Mouse (Mus musculus) WW6 (cell line): ENCODE data around the gene Acot1.
"Not testable (repeated sequence)": the region's sequence is repeated elsewhere in the genome, so short reads cannot be mapped to it uniquely, and the experiment has no call there.

Experiments used
- DNase-seq: peaks from one replicate; pipeline ENCODE4 v3.0.0-alpha.2; 2013; ENCODE audit warnings: low read depth, low spot score

The Acot1 gene

DNA sequence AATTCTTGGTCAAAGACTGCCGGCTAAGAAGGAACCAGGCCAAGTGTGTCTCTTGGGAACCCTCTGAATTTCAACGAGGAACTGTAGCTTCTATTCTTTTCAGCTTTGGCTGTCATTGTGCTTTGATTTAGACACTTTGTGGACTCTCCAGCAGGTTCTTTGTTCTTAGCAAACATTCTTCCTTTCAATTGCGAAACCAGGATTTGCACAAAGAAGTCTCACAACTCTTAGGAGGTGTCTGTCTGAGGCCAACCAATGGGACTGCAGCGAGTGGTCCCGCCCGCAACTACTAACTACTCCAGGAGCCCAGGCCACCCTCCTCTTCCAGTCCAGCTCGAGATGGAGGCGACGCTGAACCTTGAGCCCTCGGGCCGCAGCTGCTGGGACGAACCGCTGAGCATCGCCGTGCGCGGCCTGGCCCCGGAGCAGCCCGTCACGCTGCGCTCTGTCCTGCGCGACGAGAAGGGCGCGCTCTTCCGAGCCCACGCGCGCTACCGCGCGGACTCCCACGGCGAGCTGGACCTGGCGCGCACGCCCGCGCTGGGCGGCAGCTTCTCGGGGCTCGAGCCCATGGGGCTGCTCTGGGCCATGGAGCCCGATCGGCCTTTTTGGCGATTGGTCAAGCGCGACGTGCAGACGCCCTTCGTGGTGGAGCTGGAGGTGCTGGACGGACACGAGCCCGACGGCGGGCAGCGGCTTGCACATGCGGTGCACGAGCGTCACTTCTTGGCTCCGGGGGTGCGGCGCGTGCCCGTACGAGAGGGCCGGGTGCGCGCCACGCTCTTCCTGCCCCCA is at the start of gene Acot1:
TSS of gene Acot1 (plus strand) at position 320 of the 795 bp plus-strand sequence.
- not testable (repeated sequence) for DNase-seq

DNA sequence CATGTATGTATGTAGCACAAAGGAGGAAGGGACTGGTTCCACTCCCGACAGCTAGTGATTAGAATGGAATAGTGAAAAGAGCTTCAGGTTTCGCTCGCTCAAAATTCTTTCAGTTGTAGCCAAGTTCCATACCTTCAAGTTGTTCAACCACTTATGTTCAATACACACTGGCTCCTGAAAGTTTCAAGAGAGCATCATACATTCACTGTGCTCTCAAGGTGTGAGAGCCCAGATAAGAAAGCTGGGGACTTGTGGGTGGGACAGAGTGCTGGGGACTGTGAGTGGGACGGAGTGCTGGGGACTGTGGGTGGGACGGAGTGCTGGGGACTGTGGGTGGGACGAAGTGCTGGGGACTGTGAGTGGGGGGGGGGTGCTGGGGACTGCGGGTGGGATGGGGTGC is 44.1 kb upstream of the Acot1 start:
- DNase-seq = no peak

DNA sequence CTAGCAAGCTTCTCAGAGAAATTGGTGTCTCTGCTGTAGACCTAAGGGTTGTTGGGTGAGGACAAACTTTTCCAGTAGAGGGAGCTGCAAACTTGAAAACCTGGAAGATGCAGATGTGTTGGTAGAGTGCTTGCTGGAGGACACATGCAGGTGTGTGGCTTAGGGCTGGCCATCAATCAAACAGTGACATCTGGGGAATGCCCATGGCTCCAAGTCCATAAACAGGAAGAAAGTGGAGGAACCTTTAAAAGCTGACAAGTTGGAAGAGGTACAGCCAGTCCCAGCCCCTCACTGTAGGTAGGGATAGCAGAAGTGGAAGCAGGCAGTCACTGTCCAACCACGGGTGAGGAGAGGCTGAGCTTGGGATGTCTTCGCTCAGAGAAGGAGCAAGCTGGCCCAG is 37.2 kb upstream of the Acot1 start:
- no peak for DNase-seq

DNA sequence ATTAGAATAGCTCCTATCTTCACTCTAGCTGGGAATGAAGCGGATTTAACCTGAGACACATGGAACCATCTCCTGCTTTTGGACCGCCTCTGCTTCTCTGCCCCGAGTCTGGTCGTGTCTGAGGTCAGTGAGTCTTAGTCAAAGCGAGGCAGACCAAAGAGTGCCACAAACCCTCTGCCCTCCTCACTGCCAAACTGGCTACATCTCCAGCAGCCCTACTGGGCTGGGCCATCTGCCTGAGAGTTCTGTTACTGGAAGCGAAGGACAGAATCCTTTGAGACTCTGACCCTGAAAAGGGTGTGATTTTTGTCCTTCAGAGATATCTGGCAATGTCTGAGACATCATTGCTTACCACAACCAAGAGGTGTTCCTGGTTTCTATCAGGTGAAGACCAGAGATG is 30.4 kb upstream of the Acot1 start:
- DNase-seq = no peak

DNA sequence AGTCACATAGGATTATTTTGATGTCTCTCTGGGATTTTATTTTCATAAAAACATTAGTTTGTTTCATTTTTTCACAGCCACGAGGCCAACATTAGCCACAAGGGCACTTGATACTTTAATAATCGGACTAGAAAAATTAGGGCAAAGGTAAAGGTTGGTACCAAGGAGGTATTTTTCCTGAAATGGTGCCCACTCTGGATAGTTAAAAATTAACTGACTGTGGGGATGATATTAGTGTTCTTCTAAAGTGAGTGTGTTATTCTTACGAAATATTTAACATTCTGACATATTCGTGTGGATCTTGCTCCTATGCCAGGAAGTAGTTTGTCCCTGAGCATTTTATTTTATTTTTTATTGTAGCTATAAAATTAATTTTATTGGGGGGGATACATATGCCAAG is 27.7 kb upstream of the Acot1 start:
- no peak for DNase-seq

DNA sequence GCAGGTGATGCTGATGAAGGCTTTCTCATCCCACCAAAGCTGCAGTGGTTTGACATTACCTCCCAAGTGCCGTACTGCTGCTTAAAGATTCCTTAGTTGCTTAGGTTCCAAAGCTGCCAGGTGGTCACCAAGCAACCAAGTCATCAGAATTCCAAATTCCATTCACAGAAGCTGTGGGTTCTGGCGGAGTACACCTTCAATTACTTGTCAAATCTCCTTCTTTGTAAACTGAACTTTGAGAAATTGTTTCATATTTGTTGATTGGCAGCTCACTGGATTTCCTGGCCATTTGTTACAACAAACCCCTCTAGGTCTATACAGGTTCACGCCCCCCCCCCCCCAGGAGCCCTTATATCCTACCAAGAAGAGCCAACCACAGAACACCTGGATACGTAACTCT is 24.5 kb upstream of the Acot1 start, which contains the start of gene Heatr4:
TSS of gene Heatr4 (minus strand) at position 101 of the 400 bp plus-strand sequence.
- DNase-seq = no peak

DNA sequence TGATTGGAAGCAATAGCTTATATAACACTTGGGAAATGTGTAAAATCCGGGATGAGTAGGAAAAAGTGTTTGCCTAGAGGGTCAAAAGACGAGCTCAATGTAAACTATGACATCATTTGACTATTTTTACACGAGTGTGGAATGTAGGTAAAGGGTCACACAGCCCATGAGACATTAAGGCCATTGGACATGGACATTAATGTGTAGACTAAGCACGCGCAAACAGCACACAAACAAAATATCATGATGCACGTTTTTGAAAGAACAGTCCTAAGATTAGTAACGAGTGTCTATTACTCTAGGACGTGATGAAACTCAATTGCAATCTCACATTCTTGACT is 22.1 kb upstream of the Acot1 start:
- DNase-seq = no peak

DNA sequence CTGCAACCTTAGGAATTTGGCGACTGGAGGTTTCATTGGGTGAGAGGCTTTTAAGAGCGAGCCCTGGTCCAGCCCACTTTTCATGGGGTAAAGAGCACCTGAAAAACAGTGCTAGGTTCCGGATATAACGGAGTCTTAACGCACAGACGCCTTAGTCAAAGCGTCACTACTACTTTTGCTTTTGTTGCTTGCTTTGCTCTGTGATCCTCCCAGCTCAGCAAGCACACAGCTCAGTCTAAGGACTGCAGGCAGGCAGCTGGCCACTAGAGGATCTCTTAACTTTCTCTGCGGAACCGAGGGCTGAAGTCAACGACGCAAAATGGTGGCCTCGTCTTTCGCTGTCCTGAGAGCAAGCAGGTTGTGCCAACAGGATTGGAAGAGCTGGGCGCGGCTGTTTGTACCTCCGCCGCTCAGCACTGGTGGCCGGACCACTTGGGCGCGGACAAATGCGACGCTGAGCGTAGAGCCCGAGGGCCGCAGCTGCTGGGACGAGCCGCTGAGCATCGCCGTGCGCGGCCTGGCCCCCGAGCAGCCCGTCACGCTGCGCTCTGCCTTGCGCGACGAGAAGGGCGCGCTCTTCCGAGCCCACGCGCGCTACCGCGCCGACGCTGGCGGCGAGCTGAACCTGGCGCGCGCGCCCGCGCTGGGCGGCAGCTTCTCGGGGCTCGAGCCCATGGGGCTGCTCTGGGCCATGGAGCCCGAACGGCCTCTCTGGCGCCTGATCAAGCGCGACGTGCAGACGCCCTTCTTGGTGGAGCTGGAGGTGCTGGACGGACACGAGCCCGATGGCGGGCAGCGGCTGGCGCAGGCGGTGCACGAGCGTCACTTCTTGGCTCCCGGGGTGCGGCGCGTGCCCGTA is 21.5 kb upstream of the Acot1 start, which contains the start of gene Acot2:
TSS of gene Acot2 (plus strand) at position 279 of the 859 bp plus-strand sequence.
- peak; percentile 58 for DNase-seq

DNA sequence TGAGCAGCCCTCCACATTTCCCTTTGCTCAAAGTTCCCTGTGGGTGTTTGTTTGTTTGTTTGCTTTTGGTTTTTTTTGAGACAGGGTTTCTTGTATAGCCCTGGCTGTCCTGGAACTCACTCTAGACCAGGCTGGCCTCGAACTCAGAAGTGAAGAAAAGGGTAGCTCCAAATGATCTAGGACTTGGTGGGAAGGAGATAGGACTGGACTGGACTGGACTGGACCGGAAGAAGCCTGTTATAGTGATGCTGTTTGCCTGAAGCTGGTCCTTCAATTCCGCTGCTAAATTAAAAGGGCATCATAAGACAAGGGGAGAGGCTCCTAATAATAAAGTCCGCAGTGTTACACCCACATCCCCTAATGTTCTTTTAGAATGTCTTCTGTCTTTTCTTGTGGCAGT is 20.8 kb upstream of the Acot1 start:
- DNase-seq = no peak

DNA sequence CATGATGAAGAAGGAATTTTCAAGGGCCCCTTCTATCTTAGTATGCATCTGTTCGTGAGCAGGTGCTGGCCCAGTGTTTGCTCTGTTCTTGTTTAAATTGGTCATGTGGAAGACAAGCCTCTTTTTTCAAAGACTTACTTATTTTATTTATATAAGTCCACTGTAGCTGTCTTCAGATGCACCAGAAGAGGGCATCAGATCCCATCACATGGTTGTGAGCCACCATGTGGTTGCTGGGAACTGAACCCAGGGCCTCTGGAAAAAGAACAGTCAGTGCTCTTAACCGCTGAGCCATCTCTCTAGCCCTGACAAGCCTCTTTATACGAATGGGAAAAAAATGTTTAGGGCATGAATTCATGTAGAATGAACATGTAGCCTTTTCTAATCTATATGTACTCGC is 19.9 kb upstream of the Acot1 start:
- DNase-seq = no peak

DNA sequence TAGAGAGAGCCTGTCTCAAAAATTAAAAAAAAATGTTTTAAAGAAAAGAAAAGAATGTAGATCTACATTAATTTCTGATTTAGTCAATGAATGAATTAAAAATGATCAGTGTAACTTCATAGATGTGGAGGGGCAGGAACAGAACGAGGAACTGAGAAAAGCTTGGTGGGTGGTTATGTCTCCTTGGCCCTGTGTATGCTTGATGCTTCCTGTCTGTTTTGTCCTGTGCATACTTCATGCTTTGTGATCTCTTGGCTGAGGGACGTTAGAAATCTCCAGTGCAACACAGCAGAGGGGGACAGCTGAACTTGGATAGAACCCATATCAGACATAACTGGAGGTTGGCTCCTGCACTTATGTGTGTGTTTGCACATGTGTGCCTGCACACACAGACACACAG is 12.1 kb upstream of the Acot1 start:
- no peak for DNase-seq

DNA sequence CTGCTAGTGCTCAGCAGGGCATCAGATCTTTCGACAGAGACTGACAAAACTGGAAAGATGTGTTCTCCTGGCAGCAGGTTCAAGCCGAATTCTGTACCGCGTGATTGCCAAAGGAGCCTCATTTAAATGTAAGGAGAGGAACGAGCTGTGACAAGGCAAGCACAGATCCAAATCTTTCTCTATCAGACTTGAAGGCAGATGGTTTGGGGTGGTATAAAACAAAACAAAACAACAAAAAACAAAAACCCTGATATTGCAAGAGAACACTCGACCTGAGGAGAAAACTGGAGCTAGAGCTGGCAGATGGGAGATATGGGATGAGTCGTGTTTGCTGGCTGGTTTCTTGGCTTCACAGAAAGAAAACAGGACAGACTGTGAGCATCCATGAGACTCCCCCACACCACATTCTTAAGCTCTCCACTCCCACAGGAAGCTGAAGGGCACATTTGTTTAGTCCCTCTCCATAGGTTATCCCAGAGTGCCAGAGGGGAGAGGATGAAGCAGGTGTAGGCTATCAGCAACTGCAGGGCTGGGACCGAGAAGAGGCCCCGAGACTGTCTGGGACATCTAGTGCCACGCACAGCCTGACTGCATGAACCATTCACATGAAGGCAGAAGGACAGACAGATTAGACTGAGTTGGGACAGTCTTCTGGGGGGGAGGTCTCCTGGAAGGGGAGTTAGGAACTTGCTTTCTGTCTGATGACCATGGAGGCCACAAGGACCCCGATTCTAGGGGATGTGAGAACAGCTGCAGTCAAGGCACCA is 10.8 kb upstream of the Acot1 start:
- DNase-seq = no peak

DNA sequence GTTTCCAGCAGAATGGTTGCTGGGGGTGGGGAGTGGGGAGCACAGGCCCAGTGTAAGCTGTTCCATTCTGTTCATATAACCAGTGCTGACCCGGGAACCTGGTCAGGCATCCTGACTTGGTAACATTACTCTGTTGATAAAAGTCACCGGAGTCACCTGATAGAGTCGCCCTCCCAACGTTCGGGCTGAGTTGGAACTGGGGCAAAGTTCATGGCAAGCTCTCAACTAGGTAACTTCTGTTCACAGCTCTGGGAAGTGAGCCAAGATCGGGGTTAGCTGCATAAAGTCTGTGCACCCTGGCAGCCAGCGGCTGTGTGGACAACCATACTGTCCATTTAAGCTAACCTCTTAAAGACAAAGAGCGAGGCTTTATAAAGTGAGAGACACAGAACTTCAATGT is 10.1 kb upstream of the Acot1 start:
- DNase-seq = not testable (repeated sequence)

DNA sequence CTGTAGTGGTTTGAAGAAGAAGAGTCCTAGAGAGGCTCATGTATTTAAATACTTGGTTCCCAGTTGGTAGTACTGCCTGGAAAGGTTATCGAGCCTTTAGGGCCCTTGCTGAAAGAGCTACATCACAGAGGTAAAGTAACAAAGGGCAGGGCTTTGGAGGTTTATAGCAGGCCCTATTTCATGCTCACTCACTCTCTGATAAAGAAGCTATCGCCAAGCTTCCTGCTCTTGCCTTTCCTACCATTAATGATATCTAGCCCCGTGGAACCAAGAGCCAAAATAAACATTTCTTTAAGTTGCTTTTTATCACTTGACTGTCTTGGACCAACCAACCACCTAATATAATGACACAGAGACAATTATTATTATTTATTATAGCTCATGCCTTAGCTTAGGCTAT is 8.9 kb upstream of the Acot1 start:
- DNase-seq = no peak

DNA sequence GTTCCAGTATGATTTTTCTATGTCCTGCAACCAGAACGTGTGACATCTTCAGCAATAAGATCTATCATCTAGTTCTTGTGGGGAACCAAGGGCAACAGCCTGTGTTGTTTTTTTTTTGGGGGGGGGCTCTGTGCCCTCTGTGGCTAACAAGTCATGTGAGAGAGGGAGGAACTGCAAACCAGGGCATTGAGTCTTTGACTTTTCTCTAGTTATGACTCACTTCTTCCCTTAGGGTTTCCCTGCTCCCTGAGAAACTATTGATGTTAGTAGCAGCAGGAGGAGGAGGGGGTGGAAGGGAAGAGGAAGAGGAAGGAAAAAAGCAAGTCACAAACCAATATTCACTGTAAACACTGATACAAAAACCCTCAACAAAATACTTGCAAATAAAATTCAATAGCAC is 5.4 kb upstream of the Acot1 start:
- no peak for DNase-seq

DNA sequence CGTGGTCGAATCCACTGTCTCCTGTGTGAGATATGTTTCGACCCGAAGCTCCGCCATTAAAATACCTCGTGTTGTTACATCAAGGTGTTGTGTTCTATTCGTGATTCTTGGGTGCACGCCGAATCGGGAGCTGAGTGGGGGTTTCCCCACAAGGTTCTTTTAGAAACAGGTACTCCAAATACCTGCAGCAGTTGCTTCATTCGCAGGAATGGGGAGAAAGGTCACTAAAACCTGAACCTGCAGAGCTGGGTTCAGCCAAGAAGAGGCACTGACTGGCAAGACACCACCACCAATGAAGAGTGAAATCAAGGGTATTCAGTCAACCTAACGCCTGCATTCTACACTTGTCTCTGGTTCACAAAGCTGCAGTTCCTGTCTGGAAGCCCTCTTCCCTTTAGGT is 1.0 kb upstream of the Acot1 start:
- no peak for DNase-seq

DNA sequence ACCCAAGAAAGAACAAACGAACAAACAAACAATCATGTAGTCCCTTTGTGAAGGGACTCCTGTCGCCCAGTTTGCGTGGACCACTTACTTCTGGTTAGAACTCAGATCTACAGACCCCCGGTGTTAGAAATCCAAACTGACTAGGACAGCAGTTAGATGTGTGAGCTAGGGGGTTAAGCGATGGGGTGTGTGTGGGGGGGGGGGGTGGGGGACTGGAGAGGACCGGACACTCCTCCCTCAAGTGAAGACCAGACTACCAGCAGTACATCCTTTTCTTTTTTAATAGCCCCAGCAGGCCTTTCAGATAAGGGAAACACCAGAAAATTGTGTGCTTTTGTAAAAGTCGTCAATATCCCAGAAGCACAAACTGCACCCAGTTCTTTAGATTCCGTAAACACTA is 561 bp upstream of the Acot1 start:
- no peak for DNase-seq

DNA sequence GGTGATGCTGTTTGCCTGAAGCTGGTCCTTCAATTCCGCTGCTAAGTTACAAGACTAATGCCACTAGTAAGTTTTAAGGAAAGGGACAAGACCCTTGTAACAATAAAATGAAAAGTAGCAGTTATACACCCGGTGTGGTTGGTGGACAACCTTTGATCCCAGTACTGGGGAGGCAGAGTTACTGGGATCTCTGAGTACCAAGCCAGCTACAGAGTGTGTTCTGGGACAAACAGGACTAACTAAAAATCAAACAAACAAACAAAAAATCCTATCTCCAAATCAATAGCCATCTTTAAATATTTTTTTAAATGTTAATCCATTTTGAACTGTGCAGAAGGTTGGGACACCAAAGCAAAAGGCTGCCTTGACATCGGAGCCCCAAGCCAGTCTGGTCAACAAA is 911 bp downstream of the Acot1 start:
- DNase-seq = no peak

DNA sequence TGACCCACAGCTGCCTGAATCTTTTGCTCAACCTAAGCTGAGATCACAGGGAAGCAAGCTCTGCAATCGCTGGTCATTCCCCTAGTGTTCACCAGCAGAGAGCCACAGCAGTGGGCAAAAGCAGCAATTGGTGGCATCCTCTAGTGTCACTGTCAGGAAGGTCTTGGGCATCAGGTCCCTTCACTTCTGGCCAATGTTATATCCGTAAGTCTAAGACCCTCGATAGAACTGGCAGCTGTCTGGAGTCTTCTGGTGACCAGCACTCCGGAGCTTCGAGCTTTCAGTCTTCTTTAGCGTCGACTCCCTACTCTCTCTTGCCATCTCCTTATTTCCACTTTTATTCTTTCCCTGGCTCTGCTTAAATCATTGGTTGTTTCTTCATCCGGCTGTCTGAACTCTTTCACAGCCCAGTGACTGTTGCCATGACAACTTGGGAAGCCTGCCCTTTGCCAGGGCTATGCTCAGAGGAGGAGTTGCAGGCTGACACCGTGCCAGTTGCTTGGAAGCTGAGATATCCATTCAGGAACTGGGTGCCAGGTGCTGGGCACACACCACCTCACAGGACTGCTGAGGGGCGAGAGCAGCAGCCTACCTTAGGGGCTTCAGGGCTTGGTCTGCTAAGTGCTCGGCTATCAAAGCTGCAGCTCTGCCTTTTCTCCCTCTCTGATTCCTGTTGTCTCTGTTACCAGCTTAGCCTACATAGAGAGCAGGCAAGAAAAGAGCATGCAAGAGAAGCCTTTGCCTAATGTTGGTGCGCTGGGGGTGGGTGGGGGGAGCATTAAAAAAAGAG is 2.2 kb downstream of the Acot1 start:
- DNase-seq = no peak

DNA sequence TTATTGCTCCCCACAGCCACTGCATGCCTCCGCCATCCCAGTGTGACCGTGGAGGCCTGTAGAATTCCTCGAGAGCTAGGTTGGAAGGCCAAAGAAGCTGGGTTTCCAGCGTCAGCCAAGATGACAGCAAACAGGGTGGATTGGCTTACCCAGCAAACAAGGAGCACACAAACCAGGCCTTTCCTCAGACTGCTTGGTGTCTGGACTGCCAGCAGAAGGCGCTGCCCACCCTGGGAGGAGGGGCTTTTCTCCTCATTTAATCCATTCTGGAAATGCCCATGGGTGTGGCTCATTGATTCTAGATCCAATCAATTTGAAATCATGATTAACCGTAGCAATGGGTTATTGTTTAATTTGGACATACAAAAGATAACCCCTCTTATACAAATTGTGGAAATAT is 3.8 kb downstream of the Acot1 start:
- DNase-seq = no peak

DNA sequence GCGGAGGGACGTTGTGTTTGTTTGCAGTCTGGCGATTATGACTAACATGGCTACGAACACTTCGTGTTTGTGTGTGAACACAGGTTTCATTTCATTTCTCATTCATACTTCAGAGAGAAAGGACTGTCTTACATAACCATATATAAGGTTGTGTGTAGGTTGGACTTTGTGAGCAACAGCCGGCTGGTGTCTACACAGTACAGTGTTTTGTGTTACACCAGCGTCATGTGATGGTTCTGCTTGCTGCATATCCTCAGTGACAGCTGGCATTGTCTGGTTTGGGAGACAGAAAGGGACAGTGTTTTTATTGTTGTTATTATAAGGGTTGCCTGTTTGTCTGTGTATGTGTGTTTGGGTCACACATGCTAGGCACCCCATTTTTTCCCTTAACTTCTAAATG is 4.4 kb downstream of the Acot1 start:
- no peak for DNase-seq
